Mouse (Mus musculus) brain, embryonic 14.5 days (tissue): ENCODE data around the gene Fam155a.

Experiments
- CTCF ChIP-seq: fragments of 200-500 bp; IDR thresholded peaks from 2 replicates; pipeline ENCODE4 v1.5.1; 2012; ENCODE audit warnings: inconsistent platforms, mild to moderate bottlenecking, moderate library complexity, borderline replicate concordance; ENCODE audit not compliant: insufficient read depth, insufficient read length; ENCODE audit errors: extremely low read depth
- POLR2A ChIP-seq: fragments of 200-500 bp; IDR thresholded peaks from 2 replicates; pipeline ENCODE4 v1.6.1; 2012; ENCODE audit warnings: mild to moderate bottlenecking, inconsistent platforms, borderline replicate concordance; ENCODE audit not compliant: poor library complexity, insufficient read depth, insufficient read length, severe bottlenecking; ENCODE audit errors: extremely low read depth

DNA sequence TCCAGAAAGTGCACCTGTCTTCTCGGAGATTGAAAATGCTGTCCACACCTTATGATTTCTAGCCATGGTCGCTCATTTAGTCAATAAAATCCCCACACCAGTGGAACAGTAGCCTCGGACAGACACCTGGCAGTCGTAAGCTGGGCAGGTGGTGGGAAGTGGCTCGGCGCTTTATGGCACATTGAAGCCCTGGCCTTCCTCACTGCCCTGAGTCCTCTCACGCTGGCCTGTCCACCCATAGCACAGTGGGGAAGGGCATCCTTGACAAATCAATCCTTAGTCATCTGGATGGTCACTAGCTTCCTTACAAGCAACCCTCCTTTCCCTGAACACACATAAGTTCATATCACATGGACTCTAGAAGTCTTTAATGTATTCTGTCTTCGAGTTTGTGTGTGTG lies 401.8 kb downstream of the Fam155a start:
- TF ChIP-seq CTCF (no peak), POLR2A (no peak)
